Mouse (Mus musculus): ENCODE measurements around the gene Tmem237. TPM values are rescaled to one million over a fixed set of nuclear protein-coding genes. Genes with fewer than 3 reads are reported as not detected.

Gene Tmem237
- 39.0 and 42.9 TPM in 2 replicates for polyA plus RNA-seq (2015; fragmentation: Nextera tagmentation; extraction: Ambion mirVana)

- Histone ChIP-seq H3K27ac (peak within 1 kb of the TSS; percentile 91), H3K4me3 (replicated peaks) (peak within 1 kb of the TSS; percentile 76), H3K4me2 (peak within 1 kb of the TSS; percentile 91), H3K36me3 (peaks cover 9% of the 10 kb centered on the region), H3K9ac (peak within 1 kb of the TSS; percentile 77), H3K27me3 (no peaks in the 10 kb centered on the region), H3K9me3 (replicated peaks) (no peaks in the 10 kb centered on the region), H3K4me1 (peaks cover 13% of the 10 kb centered on the region)
- WGBS, result under 1% methylated on average over 74 of the region's 74 CpGs
- peak; percentile 99 for ATAC-seq (replicated peaks; ENCODE audit: low FRiP score)
These were observed at the start of gene Tmem237 for GRCm38 (mm10) chr1:59119720-59120457. TSS of gene Tmem237 (minus strand) at chr1:59120408.

GRCm38 (mm10) chr1:59169586-59169985, 49.4 kb upstream of the Tmem237 start:
- peak overlapping the region; percentile 58 for H3K27ac ChIP-seq
- no peaks in the 10 kb centered on the region for H3K9me3 ChIP-seq (replicated peaks)
- no peak overlapping the region for H3K9ac ChIP-seq
- H3K4me1 ChIP-seq, result peaks cover 10% of the 10 kb centered on the region
- H3K36me3 ChIP-seq, result peaks cover 41% of the 10 kb centered on the region
- no peak overlapping the region for H3K4me2 ChIP-seq
- 79% methylated on average over 6 of the region's 6 CpGs for WGBS
- H3K4me3 ChIP-seq (replicated peaks), result no peak overlapping the region
- H3K27me3 ChIP-seq, result no peaks in the 10 kb centered on the region
- no peak for ATAC-seq (replicated peaks; ENCODE audit: low FRiP score)

- H3K9me3 ChIP-seq (replicated peaks), result no peaks in the 10 kb centered on the region
- H3K36me3 ChIP-seq, result peaks cover 46% of the 10 kb centered on the region
- H3K4me3 ChIP-seq (replicated peaks), result no peak overlapping the region
- no peaks in the 10 kb centered on the region for H3K27me3 ChIP-seq
- no peak overlapping the region for H3K9ac ChIP-seq
- H3K27ac ChIP-seq, result peak overlapping the region; percentile 86
- peaks cover 10% of the 10 kb centered on the region for H3K4me1 ChIP-seq
- WGBS, result 33% methylated on average over 2 of the region's 2 CpGs
- no peak overlapping the region for H3K4me2 ChIP-seq
- no peak for ATAC-seq (replicated peaks; ENCODE audit: low FRiP score)
These were observed 48.3 kb upstream of the Tmem237 start for GRCm38 (mm10) chr1:59168556-59168955.

- Histone ChIP-seq H3K9me3 (replicated peaks) (no peaks in the 10 kb centered on the region), H3K4me2 (no peak overlapping the region), H3K9ac (no peak overlapping the region), H3K4me3 (replicated peaks) (no peak overlapping the region), H3K36me3 (peaks cover 46% of the 10 kb centered on the region), H3K4me1 (peaks cover 10% of the 10 kb centered on the region), H3K27ac (peak overlapping the region; percentile 86), H3K27me3 (no peaks in the 10 kb centered on the region)
- ATAC-seq (replicated peaks; ENCODE audit: low FRiP score), result 0 out of 2 replicates have a peak, but pooled peaks have one; percentile 52
- WGBS, result 56% methylated on average over 4 of the region's 4 CpGs
These were observed 47.6 kb upstream of the Tmem237 start for GRCm38 (mm10) chr1:59167654-59168425.

GRCm38 (mm10) chr1:59166232-59166905, 46.2 kb upstream of the Tmem237 start:
- Histone ChIP-seq H3K4me2 (no peak overlapping the region), H3K27ac (peak overlapping the region; percentile 77; the same call in 1 of the 2 replicates), H3K27me3 (no peaks in the 10 kb centered on the region), H3K9me3 (replicated peaks) (no peaks in the 10 kb centered on the region), H3K9ac (no peak overlapping the region), H3K4me1 (peaks cover 10% of the 10 kb centered on the region), H3K4me3 (replicated peaks) (no peak overlapping the region), H3K36me3 (peaks cover 46% of the 10 kb centered on the region)
- ATAC-seq (replicated peaks; ENCODE audit: low FRiP score), result no peak
- 86% methylated on average over 9 of the region's 9 CpGs for WGBS

GRCm38 (mm10) chr1:59163918-59164317, 43.7 kb upstream of the Tmem237 start:
- Histone ChIP-seq H3K36me3 (peaks cover 36% of the 10 kb centered on the region), H3K9me3 (replicated peaks) (no peaks in the 10 kb centered on the region), H3K27me3 (no peaks in the 10 kb centered on the region), H3K4me2 (no peak overlapping the region), H3K4me3 (replicated peaks) (no peak overlapping the region), H3K4me1 (peaks cover 10% of the 10 kb centered on the region), H3K9ac (no peak overlapping the region), H3K27ac (no peak overlapping the region)
- WGBS, result 86% methylated on average over 5 of the region's 5 CpGs
- ATAC-seq (replicated peaks; ENCODE audit: low FRiP score), result no peak

- Histone ChIP-seq H3K4me3 (replicated peaks) (no peak within 1 kb of the TSS), H3K4me1 (peaks cover 3% of the 10 kb centered on the region), H3K4me2 (no peak within 1 kb of the TSS), H3K27ac (no peak within 1 kb of the TSS), H3K9me3 (replicated peaks) (no peaks in the 10 kb centered on the region), H3K27me3 (no peaks in the 10 kb centered on the region), H3K36me3 (peaks cover 34% of the 10 kb centered on the region), H3K9ac (no peak within 1 kb of the TSS)
- 72% methylated on average over 12 of the region's 12 CpGs for WGBS
- ATAC-seq (replicated peaks; ENCODE audit: low FRiP score), result no peak
These were observed 42.8 kb upstream of the Tmem237 start, which contains the start of gene Mpp4 for GRCm38 (mm10) chr1:59163030-59163461. TSS of gene Mpp4 (minus strand) at chr1:59163389.

- 75% methylated on average over 8 of the region's 8 CpGs for WGBS
- H3K9ac ChIP-seq, result no peak overlapping the region
- H3K27me3 ChIP-seq, result no peaks in the 10 kb centered on the region
- no peak overlapping the region for H3K4me2 ChIP-seq
- no peaks in the 10 kb centered on the region for H3K9me3 ChIP-seq (replicated peaks)
- no peak overlapping the region for H3K4me3 ChIP-seq (replicated peaks)
- H3K4me1 ChIP-seq, result peaks cover 2% of the 10 kb centered on the region; the same call in 1 of the 2 replicates
- no peak overlapping the region for H3K27ac ChIP-seq
- ATAC-seq (replicated peaks; ENCODE audit: low FRiP score), result no peak
- peaks cover 28% of the 10 kb centered on the region for H3K36me3 ChIP-seq
These were observed 42.3 kb upstream of the Tmem237 start for GRCm38 (mm10) chr1:59162309-59163024.

- no peaks in the 10 kb centered on the region for H3K27me3 ChIP-seq
- peaks cover 18% of the 10 kb centered on the region for H3K36me3 ChIP-seq
- no peak overlapping the region for H3K27ac ChIP-seq
- no peaks in the 10 kb centered on the region for H3K9me3 ChIP-seq (replicated peaks)
- no peak overlapping the region for H3K4me3 ChIP-seq (replicated peaks)
- H3K4me2 ChIP-seq, result no peak overlapping the region
- 89% methylated on average over 6 of the region's 6 CpGs for WGBS
- H3K4me1 ChIP-seq, result no peaks in the 10 kb centered on the region
- H3K9ac ChIP-seq, result no peak overlapping the region
- ATAC-seq (replicated peaks; ENCODE audit: low FRiP score), result no peak
These were observed 41.2 kb upstream of the Tmem237 start for GRCm38 (mm10) chr1:59161396-59161795.

- ATAC-seq (replicated peaks; ENCODE audit: low FRiP score), result no peak
- H3K4me2 ChIP-seq, result no peak overlapping the region
- no peaks in the 10 kb centered on the region for H3K9me3 ChIP-seq (replicated peaks)
- WGBS, result 88% methylated on average over 6 of the region's 6 CpGs
- no peak overlapping the region for H3K27ac ChIP-seq
- peaks cover 15% of the 10 kb centered on the region for H3K36me3 ChIP-seq
- H3K4me1 ChIP-seq, result no peaks in the 10 kb centered on the region
- H3K4me3 ChIP-seq (replicated peaks), result no peak overlapping the region
- no peak overlapping the region for H3K9ac ChIP-seq
- H3K27me3 ChIP-seq, result no peaks in the 10 kb centered on the region
These were observed 40.7 kb upstream of the Tmem237 start for GRCm38 (mm10) chr1:59160871-59161270.

- Histone ChIP-seq H3K9ac (no peak overlapping the region), H3K9me3 (replicated peaks) (no peaks in the 10 kb centered on the region), H3K27me3 (no peaks in the 10 kb centered on the region), H3K4me2 (no peak overlapping the region), H3K4me1 (no peaks in the 10 kb centered on the region), H3K4me3 (replicated peaks) (no peak overlapping the region), H3K36me3 (peaks cover 12% of the 10 kb centered on the region), H3K27ac (no peak overlapping the region)
- no peak for ATAC-seq (replicated peaks; ENCODE audit: low FRiP score)
- WGBS, result 82% methylated on average over 3 of the region's 3 CpGs
These were observed 38.9 kb upstream of the Tmem237 start for GRCm38 (mm10) chr1:59159136-59159535.
